Mouse (Mus musculus) monocyte, adult 2 months (primary cell): Measurements from ENCODE around the gene Zfp658.

Experiments
- DNase-seq, 2 experiments: peaks; one replicate each; pipeline ENCODE4 v3.0.0; 2022; ENCODE audit warnings: low spot score in 2 of 2, low read depth in 1 of 2

Zfp658 gene

GRCm38 (mm10) chr7:43579440-43580171 is 17.6 kb downstream of the Zfp658 start, which contains the start of gene Zfp719:
Gene Zfp719 (plus strand): TSS chr7:43579610.
- peak; percentile 81 to 83 for DNase-seq

DNA sequence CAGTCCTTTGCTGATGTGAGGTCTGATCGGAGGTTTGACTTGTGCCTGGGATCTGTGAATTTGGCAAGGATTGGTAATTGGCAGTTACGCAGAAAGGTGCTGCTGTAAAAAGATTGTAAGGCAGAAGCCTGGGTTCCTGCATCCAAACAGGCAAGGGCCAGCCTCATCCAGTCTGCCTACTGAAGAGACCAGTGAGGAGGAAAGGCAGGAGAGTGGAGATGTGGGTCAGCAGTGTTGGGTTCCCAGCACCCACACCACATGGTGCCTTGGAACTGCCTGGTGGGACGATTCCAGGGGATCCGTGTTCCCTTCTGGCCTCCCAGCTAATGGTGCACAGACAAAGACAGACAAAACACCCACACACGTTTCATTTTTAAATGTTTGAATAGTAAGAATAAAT is 18.5 kb downstream of the Zfp658 start:
- DNase-seq = no peak

GRCm38 (mm10) chr7:43584790-43585189 is 22.7 kb downstream of the Zfp658 start:
- DNase-seq = no peak

DNA sequence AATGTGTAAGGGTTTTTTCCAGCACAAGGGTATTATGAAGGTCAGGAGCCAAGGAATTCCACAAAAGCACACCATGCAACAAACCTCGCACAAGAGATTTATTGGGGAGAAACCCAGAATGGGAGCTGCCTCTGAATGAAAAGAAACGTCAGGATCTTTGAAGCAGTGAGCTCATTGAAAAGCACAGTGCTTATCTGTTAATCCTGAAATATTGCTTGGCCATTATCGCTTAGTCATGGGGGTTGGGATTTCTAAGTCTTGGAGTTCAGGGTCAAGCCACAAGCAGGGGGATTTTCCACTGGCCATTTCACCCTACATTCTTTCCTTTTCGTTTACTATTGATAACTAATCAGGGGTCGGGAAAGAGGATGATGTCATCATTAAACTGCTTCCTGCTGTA is 39.8 kb downstream of the Zfp658 start:
- no peak for DNase-seq

DNA sequence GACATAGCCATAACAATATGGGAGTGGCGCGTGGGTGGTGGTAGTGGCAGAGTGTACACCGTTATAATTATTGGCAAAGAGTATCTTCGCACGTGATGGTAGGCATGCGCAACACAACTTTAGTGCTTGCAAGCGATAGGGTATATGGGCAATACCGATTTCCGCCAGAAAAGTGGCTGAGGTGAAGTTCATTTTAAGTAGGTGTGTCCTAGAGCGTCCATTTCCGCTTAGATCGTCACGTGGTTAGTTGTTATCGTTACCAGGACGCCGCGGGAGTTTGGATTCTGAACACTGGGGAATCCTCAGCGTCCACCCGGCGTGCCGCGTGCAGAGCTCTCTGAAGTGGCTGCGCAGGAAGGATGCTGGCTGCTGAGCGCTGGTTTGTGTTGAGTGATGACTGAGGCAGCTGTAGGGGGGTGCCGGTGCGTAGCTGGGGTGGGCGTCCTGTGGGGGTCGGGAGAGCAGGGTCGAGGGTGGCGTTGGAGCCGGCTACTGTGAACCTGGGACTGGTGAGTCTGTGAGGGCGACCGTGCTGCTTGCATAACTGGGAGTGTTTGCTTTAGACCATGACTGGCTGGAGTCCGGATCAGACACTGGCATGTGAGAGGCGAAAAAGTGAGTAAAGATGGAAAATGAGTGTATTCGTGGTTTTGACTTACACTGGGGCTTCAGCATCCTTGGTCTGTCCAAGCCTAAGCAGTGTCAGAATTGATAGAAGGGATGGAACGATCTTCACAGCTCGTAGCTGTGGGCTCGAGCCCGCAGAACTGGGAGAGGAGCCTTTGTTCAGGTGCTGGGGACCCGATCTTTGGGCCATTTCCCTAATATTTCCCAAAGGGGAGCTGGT is 45.1 kb downstream of the Zfp658 start, which contains the start of gene Zfp819:
TSS of gene Zfp819 (plus strand) at position 274 of the 847 bp plus-strand sequence.
- DNase-seq = peak; percentile 23 to 49

DNA sequence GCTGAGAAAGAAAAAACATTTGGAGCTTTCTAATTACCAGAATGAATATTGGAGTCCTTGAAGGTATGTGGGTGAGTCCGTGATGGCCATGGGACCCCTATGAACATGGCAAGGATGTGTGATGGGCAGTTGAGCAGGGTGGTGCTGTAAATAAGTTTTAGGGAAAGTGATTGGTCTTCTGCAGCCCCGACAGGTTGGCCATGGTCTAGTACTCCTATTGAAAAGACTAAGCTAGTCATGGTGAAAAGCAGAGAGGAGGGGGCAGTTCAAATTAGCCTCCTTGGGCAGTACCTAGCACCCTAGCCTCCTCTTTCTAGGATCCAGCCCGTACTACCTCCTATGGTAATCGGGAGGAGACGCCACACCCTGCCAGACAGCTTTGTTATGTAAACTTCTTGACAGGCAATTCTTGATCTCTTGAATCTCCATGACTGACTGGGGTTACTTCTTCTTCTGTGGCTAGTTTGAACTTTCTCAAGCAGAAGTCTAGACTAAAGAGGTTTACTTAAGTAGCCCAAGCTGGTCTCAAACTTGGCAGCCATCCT is 45.8 kb downstream of the Zfp658 start:
- DNase-seq = peak; percentile 22 to 46

GRCm38 (mm10) chr7:43608316-43608824 is 46.3 kb downstream of the Zfp658 start:
- no peak for DNase-seq

- no peak for DNase-seq
These were observed 51.9 kb downstream of the Zfp658 start for GRCm38 (mm10) chr7:43613816-43614551.

DNA sequence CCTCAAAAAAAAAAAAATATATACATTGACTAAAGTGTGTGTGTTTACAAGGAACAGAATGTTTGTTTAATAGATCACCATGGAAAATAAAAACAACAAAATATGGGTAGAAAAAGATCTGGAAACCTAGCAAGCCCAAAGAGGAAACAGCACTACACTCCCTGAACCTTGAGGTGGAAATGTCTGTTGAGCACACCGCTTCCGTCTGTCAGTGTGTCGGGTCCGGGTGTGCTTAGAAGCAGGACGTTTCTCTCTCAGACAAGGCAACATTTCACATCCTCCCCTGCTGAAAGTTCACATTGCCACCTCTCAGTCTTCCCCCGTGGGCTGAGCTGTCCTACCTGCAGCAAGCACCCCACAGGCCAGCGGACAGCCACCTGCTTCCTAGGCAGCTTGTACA is 60.9 kb downstream of the Zfp658 start:
- DNase-seq = no peak

DNA sequence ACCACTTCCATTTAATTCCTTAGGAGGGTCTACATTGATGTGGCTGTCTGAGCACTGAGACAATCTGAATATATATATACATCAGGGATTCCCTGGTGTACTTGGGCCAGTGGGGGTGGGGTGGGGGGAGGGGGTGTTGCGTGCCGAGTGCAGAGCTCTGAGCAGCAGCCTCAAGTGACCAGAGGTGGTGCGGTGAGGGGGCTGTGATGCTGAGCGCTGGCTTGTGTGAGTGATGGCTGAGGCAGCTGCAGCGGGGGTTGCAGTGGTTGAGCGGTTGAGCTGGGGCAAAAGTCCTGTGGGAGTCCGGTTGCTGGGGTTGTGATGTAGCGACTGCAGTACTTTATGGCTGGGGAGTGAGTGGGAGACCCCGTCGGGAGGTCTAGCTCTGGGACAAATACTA is 61.8 kb downstream of the Zfp658 start:
- no peak for DNase-seq
